Mouse (Mus musculus) left cerebral cortex, postnatal 14 days (tissue): Measurements from ENCODE around the gene Acsm2. TPM values are rescaled to one million over a fixed set of nuclear protein-coding genes. Genes with fewer than 3 reads are reported as not detected.

Experiments
- DNase-seq, 2 experiments: peaks; one replicate each; pipeline ENCODE4 v3.0.0; 2021 to 2022; ENCODE audit warnings: low spot score in 2 of 2, mixed read lengths in 1 of 2
- intact Hi-C: fragments of 180-260 bp; cut with DNase I; formaldehyde crosslinking; loops from one replicate; pipeline ENCODE4 v1.15.1; 2025
- long read RNA-seq, 2 experiments: library from polyadenylated mRNA; stranded (forward); transcript quantifications; one replicate each; pipeline ENCODE4 v2.0.0; 2021
- total RNA-seq, 2 experiments: library from RNA; stranded (reverse); gene quantifications; 2 replicates each; pipeline ENCODE4 v1.2.3; 2021

Gene Acsm2
- not detected for total RNA-seq
- long read RNA-seq, experiment 1 = 0 reads
- long read RNA-seq, experiment 2 = 0 reads

GRCm38 (mm10) chr7:119554040-119554439, at the start of gene Acsm2:
TSS of gene Acsm2 (plus strand) at chr7:119554340.
- no peak for DNase-seq
- intact Hi-C loops = no loop called here

DNA sequence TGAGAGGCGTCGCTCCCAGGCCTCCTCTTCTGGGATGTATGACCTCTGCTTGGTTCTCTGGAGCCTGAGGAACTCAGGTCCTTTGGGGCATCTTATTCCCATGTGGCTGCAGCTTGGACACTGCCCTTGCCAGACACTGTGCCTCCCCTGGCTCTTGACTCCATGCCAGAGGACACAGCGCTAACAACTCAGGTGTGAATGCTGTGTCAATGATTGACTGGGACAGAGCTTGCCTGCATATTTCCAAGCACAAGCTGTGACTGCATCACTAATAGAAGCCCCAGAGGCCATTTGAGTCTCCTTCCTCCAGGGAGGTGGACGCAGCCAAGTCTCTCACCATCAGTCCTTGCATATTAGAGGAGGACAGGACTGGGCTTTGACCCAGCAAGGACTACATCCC, 43.0 kb upstream of the Acsm2 start:
- DNase-seq = no peak
- intact Hi-C loops = loop anchor here (10.0 kb wide), 2 partner anchors 66 to 496 kb away; no protein-coding TSS in a partner anchor

- peak; percentile 57 to 58 for DNase-seq
- intact Hi-C loops = loop anchor here (10.0 kb wide), 2 partner anchors 68 to 498 kb away; no protein-coding TSS in a partner anchor
These were observed 41.1 kb upstream of the Acsm2 start for GRCm38 (mm10) chr7:119513056-119513455.

DNA sequence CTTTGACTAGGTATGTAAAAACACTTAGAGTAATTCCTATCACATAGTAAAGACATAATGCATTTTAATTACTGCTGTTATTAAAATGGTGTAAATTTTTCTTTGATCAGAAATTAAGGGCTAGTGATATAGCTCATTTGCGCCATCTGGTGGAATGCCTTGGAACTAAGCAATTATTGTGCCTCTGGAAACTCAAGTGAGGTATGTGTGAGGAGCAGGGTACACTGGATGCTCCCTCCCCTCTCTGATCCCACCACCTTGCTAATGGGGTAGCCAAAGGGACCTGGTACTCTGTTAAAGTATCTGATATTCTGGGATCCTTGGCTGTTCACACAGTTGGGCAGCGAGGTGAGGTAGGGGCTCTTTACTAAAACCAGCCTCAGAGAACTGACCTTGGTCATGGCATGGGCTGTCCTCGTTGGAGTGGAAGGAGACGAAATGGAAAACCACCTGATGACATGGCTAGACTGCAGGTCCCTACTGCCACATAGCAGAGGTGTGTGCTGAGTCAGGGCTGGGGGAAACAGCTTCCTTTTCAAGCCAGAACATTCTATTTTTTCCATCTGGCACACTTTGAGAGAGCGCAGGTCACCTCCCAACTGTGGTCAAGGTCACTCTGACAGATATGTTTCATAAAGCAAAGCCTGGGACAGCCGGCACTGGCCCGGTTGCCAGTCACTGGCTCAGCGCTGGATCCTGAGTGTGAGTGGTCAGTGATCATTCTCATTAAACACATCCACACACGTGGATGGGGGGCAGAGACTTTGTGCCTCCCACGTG, 38.5 kb upstream of the Acsm2 start:
- DNase-seq = peak; percentile 37 to 78
- intact Hi-C loops = loop anchor here (10.0 kb wide), 2 partner anchors 71 to 501 kb away; no protein-coding TSS in a partner anchor

DNA sequence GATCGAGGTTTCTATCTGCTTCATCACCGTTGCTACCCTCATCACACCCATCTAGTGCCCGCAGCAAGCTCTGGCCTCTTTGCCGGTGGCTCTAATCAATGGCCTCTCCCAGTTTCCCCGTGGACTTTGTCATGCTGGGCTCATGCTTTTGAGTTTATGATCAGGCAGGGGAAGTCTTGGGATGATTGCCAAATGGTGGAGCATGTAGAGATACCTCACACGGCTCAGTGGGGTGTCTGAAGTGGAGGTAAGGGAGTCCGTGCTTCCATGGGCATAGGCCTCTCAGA, 37.9 kb upstream of the Acsm2 start:
- no peak for DNase-seq
- intact Hi-C loops = loop anchor here (10.0 kb wide), 2 partner anchors 71 to 501 kb away; no protein-coding TSS in a partner anchor

DNA sequence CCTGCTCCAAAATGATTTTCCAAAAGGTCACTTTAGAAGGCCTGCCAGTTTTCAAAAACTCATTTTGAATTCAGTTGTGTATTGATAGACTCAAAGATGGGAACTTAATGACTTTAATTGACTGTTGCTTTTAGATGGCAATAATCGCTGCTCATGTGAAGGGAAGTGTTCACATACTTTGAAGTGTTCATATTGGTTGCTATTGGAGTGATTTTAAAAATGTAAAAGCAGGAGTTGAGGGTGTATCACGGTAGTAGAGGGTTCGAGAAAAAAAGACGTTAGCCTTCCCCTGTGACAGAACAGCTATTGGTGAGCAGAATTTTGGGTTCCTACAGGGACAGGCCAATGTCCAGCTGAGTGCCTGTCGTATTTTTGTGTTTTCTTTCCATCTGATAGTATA, 35.0 kb upstream of the Acsm2 start, which contains the start of gene Acsm5:
Gene Acsm5, plus strand, starts transcription at position 301 of the 400 bp plus-strand sequence.
- DNase-seq = no peak
- intact Hi-C loops = loop anchor here (10.0 kb wide), 2 partner anchors 74 to 504 kb away; no protein-coding TSS in a partner anchor

- intact Hi-C loops = loop anchor here (10.0 kb wide), 2 partner anchors 75 to 505 kb away; no protein-coding TSS in a partner anchor
These were observed 34.5 kb upstream of the Acsm2 start for GRCm38 (mm10) chr7:119519654-119520053.

DNA sequence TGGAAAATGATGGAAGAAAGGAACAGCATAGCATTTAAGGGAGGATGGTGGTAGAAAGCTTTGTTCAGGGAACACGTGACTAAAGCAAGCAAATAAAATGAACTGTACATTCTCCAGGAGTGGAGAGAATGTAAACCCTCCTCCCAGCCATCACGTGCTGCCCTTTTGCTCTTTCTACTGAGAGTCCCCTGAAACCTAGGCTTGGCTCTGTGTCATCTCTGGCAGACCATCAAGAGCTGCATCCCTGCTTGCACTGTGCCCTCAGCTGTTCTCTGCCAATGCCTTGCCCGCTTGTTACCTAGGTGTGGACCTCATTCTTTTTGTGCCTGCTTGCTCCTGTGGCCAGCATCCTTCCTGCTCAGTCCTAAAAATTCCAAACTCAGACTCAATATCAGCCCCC, 32.3 kb upstream of the Acsm2 start:
- intact Hi-C loops = no loop called here
- DNase-seq = no peak

More at GRCm38 (mm10) chr7:119519654-119520053, 34.5 kb upstream of the Acsm2 start:
- peak; percentile 83 to 84 for DNase-seq

DNA sequence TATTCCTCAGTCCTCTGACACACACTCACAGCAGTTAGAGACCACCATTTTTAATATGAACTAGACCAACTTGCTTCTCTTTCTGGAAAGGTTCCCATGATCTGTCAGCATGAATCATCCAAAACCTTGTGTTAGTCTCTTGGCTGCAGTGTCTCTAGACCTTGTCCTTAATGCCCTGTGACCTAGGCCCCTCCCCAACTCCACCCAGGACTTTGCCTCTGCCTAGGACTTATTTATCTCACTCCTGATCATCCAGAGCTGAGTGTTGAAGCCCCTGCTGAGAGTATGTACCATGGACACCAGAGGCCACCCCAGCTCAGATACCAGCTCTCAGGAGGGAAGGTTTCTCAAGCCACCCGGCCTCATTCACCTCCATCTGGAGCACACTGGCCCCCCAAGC, 31.8 kb upstream of the Acsm2 start:
- intact Hi-C loops = no loop called here
- no peak for DNase-seq

DNA sequence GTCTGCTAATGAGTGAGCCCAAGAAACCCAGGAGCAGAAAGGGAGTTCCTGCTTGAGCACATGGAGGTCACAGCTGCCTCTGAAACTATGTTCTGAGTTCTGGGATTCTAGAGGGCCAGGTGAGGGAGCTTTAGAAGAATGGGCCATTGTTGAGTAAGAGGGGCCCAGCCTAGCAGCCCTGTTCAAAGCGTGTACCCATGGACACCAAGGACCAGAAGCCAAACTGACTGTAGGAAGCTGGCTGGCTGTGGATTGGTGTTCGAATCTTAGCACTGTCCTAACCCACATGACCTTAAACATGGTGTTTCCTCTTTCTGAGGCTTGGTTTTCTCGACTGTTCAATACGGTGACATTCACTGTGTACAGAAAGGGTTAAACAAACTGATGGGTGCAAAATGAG, 30.8 kb upstream of the Acsm2 start, which contains the start of gene Pdilt:
Gene Pdilt, minus strand, starts transcription at position 101 of the 400 bp plus-strand sequence.
- intact Hi-C loops = no loop called here
- DNase-seq = no peak

DNA sequence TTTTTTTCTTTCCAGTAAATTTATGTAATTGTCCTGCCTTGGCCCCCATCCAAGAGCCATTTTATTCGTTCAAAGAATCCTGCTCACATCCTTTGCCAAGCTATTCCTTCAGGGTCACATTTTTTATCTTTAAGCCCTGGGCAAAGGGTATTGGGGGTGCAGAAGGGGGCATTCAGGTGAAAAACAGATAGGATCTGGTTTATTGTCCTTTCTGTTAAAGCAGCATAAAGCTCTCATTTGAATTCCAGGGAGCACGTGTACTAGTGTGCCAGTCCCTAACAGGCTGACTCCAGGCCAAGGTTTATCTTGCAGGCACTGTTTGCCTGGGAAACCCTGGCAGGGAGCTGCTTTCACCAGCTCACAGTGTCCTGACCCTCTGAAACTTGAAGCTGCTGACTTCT, 28.3 kb upstream of the Acsm2 start:
- DNase-seq = peak in 1 of 2 experiments; percentile 18
- intact Hi-C loops = no loop called here

- intact Hi-C loops = no loop called here
- no peak for DNase-seq
These were observed 27.7 kb upstream of the Acsm2 start for GRCm38 (mm10) chr7:119526486-119526885.

- intact Hi-C loops = no loop called here
- no peak for DNase-seq
These were observed 27.0 kb upstream of the Acsm2 start for GRCm38 (mm10) chr7:119527135-119527534.

GRCm38 (mm10) chr7:119527548-119527947, 26.6 kb upstream of the Acsm2 start:
- intact Hi-C loops = no loop called here
- DNase-seq = no peak

GRCm38 (mm10) chr7:119528617-119529016, 25.5 kb upstream of the Acsm2 start:
- no peak for DNase-seq

DNA sequence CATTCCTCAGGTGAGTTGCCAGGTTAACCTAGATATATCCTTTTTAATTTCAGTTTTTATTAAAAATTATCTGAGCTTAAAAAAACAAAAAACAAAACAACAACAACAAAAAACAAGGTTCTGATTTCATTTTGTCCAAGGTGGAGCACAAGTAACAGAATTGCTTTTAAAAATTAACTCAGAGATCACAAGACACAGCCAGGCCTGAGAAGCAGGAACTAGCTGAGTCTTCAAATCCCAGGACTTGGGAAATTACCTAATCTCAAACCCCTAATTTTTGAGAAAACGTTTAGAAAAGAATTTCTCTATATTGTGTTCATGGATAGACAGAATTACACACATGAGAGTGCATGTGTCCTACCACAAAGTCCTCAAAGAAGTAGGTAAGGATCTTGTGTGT, 21.2 kb upstream of the Acsm2 start:
- intact Hi-C loops = no loop called here
- DNase-seq = no peak

More at GRCm38 (mm10) chr7:119528617-119529016, 25.5 kb upstream of the Acsm2 start:
- intact Hi-C loops = no loop called here

DNA sequence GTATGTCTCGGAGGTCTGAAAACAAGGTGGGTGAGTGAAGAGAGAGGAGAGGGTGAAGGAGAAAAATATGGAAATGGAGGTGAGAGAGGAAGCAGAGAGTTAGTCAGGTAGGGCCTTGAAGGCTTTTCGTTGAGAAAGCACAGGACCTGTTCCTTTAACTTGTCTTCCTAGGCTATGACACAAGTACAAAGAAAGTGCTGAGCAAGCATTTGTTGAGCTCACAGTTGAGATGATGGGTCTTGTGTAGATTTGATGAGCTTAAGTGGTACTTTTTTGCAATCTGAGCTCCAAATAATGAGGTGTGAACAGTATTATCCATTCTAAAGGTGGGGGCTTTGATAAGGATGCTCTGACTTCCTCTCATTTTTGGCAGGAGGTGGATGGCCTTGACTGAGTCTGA, 19.8 kb upstream of the Acsm2 start:
- intact Hi-C loops = no loop called here

GRCm38 (mm10) chr7:119542445-119542844, 11.7 kb upstream of the Acsm2 start:
- no peak for DNase-seq
- intact Hi-C loops = no loop called here

More for the DNA sequence above, 19.8 kb upstream of the Acsm2 start:
- no peak for DNase-seq

DNA sequence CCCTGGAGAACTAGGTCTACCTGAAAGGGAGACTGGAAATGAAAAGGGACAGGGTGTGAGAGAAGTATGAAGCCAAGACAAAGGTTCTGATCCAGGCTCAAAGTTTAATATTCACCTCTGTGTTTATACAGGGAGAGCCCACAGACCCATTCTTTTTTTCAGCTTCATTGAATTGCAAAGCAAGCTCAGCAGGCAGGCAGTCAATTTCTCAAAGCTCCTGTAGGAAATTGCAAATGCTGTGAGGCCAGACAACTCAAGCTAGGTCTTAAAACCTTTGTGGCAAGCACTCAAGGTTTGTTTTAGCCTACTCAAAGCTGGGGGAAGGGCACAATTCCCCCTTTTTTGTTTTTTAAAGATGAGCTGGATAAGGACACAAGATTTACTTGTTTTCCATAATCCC, 8.6 kb upstream of the Acsm2 start:
- DNase-seq = no peak
- intact Hi-C loops = no loop called here

DNA sequence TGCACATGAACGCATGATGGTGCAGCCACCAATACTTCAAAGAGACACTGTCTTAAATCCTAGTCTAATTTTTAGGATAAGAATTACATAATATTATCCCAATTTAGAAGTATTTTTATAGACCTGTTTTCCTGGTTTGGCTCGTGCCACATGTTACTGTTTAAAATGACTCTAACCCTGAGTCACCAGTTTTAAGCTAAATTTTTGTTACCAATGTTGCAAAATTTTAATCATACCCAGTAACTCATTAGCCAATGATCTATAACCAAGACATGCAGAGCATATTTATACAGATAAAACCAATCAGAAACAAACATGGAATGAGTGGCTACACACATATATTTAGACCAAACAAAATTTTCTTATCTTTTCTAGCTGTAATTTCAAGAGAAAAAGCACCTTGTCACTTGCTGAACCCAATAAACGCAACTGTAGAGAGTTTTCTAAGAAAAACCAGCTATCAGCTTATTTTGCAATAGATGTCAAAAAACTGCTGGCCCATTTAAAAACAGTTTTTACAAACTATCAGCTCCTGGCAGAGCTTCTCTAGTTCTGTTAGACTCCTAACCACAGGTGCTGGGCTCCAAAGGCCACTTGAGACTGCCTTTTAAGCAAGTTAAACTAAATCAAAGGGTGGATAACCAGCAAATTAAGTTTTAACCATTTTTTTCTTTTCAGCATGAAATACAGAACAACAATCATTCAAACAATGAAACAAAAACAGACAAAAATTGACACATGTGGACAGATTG, 3.5 kb upstream of the Acsm2 start:
- DNase-seq = no peak
- intact Hi-C loops = no loop called here
